Mouse (Mus musculus) ovary, postnatal 36 days (tissue): ENCODE data around the gene Pym1.

Experiments used
- DNase-seq: peaks from one replicate; pipeline ENCODE4 v3.0.0; 2022; ENCODE audit warnings: low spot score, mixed read lengths

Gene Pym1

GRCm38 (mm10) chr10:128745946-128746613 is 1.6 kb upstream of the Pym1 start:
- no peak for DNase-seq

DNA sequence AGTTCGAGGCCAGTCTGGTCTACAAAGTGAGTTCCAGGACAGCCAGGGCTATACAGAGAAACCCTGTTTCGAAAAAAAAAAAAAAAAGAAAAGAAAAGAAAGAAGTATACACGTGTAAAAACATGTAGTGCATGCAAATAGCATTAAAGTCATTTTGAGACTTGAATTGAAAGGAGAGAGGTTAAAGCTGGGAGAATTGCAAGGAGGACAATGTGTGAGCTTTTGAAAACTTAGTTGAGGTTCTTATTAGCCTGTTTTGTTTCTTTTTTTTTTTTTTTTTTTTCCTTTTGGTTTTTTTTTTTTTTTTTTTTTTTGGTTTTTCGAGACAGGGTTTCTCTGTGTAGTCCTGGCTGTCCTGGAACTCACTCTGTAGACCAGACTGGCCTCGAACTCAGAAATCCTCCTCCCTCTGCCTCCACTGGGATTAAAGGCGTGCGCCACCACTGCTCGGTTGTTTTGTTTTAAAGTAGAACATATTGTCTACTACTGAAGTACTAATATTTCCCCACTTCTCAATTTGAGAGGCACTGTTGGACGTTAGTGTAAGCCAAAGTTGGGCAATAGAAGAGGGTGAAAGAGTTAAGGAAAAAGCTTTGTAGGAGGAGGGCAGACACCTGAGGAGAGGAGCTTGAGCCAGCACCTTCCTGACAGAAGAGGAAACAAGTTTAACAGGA is 580 bp upstream of the Pym1 start:
- no peak for DNase-seq

DNA sequence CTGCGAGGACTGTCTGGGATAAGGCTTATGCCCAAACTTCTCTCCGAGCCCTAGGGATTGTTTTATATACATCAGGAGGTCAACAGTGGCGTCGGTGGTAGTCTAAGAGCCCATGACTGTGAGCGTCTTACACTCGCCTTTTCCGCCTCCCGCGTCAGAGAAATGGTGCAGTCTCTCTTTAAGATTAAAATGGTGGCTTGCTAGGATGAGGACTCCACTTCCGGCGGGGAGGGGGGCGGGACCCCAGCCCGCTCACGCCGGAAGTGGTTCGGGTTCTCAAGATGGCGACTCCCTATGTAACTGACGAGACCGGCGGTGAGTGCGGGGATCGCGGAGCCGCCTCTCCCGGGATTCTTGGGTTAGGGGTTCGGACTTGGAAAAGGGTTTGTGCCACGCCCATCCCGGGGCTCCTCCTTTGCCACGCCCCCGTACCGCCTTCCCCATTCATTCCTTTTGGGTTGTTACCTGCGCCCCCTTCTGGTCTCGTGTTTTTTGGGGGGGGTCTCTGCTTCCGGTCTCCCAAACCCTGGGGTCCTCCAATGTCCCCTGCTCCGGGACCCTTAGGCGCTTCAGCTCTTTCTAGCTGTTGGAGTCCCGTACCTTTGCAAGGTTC is 669 bp downstream of the Pym1 start:
- peak; percentile 74 for DNase-seq

DNA sequence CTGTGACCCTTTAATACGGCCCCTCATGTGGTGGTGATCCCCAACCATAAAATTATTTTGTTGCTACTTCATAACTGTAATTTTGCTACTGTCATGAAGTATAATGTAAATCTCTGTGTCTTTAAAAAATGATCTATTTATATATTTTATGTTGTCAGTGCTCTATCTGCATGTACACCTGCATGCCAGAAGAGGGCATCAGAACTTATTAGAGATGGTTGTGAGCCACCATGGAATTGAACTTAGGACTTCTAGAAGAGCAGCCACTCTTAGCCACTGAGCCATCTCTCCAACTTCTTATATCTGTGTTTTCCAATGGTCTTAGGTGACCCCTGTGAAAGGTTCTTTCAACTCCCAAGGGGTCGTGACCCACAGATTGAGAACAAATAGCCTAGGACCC is 25.2 kb downstream of the Pym1 start:
- no peak for DNase-seq

GRCm38 (mm10) chr10:128773685-128774084 is 26.0 kb downstream of the Pym1 start:
- DNase-seq: no peak

DNA sequence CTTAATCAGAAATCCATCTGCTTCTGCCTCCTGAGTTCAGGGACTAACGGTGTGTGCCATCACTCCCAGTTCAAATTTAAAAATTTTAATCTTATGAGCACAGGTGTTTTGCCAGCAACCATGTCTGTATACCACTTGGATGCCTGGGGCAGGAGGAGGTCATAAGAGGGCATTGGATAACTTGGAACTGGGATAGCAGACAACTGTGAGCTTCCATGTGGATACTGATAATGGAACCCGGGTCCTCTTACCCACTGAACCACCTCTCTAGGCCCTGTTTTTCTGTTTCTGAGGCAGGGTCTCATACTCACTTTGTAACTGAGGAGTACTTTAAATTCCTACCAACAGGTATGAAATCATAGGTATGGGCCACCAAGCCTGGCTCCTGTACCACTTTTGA is 30.8 kb downstream of the Pym1 start:
- DNase-seq: no peak

GRCm38 (mm10) chr10:128779011-128779795 is 31.5 kb downstream of the Pym1 start:
- DNase-seq: peak; percentile 55

DNA sequence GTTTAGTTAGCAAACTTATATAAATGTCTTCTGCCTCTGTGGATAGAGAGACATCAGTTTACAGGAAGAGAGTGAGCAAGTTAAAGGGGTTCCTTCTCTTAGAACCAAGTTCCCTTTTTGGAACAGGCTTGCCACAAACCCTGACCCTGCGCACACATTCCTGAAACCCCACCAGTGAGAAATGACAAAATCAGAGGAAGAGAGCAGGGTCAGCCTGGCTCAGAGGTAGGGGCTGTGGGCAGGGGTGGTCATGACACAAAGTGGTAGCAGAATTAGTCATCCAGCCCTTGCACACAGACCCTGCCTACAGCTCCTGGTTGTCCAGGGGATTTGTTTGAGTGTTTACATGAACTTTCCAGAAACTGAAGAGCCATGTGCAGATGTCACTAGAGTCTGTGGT is 32.5 kb downstream of the Pym1 start:
- DNase-seq: no peak

DNA sequence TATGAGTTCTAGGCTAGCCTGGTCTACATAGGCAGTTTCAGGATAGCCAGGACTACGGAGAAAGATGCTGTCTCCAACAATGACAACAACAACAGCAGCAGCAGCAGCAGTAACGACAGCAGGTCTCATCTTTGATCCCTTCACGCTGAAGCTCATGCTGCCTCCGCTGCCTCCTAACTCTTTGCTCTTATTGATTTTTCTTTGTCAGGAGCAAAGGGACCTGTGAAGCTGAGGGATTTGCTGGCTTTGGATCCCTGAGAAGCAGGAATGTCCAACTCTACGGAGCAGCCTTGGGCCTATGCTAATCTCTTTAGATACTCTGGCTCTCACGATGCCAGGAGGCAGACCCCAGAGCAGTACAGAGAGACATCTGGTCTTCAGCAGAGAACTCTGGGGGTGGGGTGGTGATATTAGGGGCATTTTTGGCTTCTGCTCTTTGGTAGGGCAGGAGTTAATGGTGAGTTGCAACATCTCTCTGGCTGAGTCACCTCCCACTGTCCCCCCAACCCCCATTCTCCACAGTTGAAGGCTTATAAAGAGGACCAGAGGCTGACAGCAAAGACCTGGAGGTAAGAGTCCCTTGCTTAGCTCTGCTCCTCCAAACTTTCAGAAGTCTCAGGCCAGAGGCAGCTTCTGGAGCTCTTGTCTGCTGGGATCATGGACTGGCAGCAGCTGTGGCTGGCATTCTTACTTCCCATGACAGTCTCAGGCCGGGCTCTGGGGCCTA is 42.9 kb downstream of the Pym1 start, which contains the start of gene Mmp19:
Mmp19 (plus strand) TSS at position 513 of the 727 bp plus-strand sequence.
- no peak for DNase-seq

DNA sequence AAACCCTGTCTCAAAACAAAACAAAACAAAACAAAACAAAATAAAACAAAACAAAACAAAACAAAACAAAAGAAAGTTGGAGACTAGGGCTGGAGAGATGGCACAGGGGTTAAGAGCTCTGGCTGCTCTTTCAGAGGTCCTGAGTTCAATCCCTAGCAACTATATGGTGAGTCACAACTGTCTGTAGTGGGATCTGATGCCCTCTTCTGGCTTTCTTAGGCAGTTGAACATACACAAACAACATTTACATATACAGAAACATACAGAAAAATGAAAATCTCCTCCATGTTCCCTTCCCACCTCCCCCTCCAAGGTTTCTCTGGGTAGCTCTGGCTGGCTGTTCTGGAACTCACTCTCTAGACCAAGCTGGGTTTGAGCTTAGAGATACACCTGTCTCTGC is 44.4 kb downstream of the Pym1 start:
- DNase-seq: no peak

- no peak for DNase-seq
Observed at GRCm38 (mm10) chr10:128793258-128793657, 45.6 kb downstream of the Pym1 start.

DNA sequence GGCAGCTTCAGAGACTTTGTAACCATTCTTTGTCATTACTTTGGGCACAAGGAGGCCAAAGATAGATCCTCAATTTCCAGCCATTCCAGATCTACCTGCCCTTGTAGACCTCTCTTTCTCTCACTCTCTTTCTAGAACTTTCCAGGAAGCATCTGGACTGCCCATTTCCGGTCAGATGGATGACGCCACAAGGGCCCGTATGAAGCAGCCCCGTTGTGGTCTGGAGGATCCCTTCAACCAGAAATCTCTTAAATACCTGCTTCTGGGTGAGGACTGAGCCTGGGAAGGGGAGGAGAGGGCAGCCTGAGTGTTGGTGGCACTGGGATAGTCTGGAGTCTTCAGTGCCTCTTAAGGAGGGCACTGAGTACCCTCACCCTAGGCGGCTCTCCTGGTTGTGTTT is 46.7 kb downstream of the Pym1 start:
- no peak for DNase-seq

DNA sequence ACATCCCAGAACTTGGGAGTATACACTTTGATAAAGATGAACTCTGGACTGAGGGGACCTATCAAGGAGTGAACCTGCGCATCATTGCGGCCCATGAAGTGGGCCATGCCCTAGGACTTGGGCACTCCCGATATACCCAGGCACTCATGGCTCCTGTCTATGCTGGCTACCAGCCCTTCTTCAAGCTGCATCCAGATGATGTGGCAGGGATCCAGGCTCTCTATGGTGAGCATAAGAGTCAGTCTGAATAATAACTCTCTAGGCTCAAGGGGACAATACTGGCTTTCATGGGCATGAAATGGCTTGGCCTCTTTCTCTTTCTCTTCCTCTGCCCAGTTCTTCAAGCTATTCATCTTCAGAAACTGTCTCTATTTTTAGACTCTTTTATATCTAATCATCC is 47.9 kb downstream of the Pym1 start:
- DNase-seq: no peak

- no peak for DNase-seq
Observed at GRCm38 (mm10) chr10:128798676-128799075, 51.0 kb downstream of the Pym1 start.

DNA sequence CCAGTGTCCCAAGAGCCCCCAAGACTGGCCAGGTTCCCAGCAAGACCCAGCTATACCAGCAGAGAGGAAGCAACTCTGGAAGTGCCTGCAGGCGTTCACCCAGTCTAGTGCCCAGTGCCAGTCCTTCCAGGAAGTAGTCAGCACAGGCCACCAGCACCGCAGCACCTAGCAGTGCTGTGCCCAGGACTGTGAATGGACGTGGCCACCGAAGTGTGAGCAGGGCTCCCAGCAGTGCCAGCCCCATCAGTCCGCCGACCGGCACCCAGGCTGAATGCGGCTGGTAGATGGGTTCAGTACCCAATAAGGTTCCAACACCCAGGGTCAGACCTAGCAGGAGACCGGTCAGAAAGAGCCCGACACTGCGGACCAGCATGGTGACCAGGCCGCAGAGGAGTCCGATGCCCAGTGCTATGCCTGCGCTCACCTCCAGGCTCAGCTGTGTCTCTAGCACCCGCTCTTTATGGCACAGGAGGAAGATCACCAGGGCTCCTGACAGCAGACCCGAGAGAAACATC is 54.3 kb downstream of the Pym1 start:
- no peak for DNase-seq

- no peak for DNase-seq
Observed at GRCm38 (mm10) chr10:128802956-128803355, 55.3 kb downstream of the Pym1 start.

GRCm38 (mm10) chr10:128803361-128803760 is 55.7 kb downstream of the Pym1 start:
- DNase-seq: no peak

GRCm38 (mm10) chr10:128803771-128804270 is 56.1 kb downstream of the Pym1 start, which contains the start of gene Dnajc14:
Dnajc14 (plus strand) TSS chr10:128804062.
- DNase-seq: peak; percentile 61

DNA sequence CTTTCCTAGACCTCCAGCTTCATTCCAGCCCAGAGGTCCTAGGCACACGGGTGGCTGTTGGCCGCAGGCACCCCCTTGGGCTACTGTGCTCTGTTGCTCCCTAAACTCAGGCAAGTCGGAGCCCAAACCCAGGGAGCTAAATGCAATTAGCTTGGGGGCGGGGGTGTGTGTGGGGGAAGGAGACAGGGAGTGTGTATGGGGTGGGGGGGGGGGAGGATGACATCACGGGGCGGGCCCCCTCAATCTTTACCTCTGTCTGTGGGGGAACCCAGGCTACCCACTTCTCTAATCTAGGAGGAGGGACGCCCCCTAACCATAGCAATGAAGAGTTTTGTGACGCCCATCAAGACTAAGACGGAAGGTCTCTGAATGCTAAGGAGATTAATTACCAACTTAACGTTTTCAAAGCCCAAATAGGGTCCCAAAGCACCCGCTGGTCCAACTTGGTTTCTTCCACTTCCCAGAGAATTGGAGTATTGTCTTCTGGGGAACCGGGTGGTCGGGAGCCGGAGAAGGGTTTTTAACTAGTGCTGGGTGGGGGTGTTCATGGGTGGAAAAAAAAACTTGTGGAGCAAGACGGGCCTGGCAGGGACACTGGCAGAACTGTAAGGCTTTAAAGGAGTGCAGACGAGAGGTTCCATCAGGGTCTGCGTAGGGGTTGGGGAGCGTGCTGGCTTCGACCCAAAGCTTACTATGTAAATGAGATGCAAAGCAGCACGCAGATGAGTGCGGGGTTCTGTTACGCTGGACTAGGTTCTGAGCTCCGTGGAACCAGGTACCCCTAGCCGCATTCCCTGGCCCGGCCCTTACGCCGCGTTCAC is 56.8 kb downstream of the Pym1 start, which contains the start of gene Tmem198b:
Tmem198b (minus strand) TSS at position 100 of the 821 bp plus-strand sequence.
- no peak for DNase-seq
